Mouse (Mus musculus): ENCODE measurements around the gene 3110040M04Rik.
"Not testable (repeated sequence)": the region's sequence is repeated elsewhere in the genome, so short reads cannot be mapped to it uniquely, and the experiment has no call there.

DNA sequence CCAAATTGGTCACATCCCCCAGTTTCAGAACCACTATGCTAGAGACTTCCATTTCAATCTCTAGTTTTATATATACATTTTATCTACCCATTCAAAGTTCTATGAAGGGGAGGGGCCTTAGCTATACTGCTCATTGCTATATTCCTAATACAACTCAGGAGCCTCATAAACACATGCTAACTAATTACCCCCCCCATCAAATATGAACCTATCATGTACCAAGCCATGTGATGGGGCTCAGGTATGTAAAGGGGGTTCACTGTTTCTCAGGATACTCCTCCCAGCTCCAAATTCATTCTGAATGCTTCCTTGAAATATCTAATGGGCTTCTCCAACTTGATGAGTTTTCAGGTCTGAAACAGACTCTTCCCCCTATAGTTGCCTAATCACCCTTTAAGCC is 3.3 kb upstream of the 3110040M04Rik start:
- not testable (repeated sequence) for TF ChIP-seq POLR2A (IDR thresholded peaks at IDR 0.05; ENCODE audit: borderline replicate concordance, control insufficient read depth, low read depth, low read length); CTCF (IDR thresholded peaks at IDR 0.05; ENCODE audit: control insufficient read depth, insufficient read depth, low read length)

Measured in bone marrow, adult 2 months (tissue).